Mouse (Mus musculus): Measurements from ENCODE around the gene Plcl2.
A peak's percentile ranks its signal among the peaks of the same experiment; 100 is the strongest.
"Not testable (repeated sequence)": the region's sequence is repeated elsewhere in the genome, so short reads cannot be mapped to it uniquely, and the experiment has no call there.

Gene Plcl2

DNA sequence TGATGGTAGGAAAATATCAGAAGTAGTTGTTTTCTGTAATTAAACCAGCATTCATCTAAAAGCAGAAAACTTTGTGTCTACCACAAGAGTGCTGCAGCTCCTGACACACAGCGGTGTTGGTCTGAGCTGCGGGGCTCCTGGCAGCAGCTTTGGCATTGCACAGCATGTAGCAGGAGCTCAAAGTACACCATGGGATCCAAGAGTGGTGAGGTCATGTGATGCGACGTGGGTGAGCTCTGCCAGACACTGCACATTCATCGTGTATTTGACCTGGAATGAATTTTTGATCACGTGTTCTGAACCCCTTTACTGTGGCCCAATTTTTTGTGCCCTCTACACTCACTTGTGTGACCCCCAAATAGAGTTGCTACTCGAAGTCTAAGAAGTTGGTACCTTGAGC, 6.1 kb upstream of the Plcl2 start:
- DNase-seq: no peak

- no peak for DNase-seq
Measured at GRCm38 (mm10) chr17:50504070-50504846, 4.9 kb upstream of the Plcl2 start.

DNA sequence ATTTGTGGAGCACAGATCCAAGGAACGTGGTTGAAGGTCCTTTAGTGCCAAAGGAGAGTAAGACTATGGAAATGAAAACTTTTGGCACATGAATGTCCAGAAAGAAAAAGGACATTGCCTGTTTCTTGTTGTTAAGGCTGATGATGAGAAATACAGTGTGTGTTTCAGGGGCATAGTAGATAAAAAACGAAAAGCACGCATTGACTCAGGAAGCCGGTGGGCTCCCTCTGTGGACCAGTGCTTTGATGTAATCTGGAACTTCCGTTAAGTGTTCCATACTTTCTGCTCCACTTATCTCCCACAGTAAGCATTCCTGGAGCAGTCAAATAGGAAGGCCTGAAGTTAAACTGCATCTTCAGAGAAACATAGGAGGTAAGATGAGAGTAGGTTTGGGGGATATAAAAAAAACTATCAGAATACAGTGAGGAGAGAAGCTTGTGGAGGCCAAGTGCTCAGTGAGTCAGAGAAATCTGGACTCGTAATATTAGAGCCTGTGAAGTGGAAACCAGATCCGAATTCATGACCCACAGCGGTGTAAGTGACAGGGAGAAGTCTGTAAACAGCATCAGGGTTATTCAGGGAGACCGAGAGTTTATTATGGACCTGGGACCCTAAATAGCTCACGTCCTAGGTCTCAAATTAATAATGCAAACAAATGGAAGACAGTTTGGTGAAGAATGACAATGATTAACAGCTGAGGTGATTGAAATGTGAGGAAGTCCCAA, 3.1 kb upstream of the Plcl2 start:
- no peak for DNase-seq

GRCm38 (mm10) chr17:50506861-50507321, 2.3 kb upstream of the Plcl2 start:
- DNase-seq: no peak

- DNase-seq: no peak
Measured at GRCm38 (mm10) chr17:50508055-50508774, 988 bp upstream of the Plcl2 start.

DNA sequence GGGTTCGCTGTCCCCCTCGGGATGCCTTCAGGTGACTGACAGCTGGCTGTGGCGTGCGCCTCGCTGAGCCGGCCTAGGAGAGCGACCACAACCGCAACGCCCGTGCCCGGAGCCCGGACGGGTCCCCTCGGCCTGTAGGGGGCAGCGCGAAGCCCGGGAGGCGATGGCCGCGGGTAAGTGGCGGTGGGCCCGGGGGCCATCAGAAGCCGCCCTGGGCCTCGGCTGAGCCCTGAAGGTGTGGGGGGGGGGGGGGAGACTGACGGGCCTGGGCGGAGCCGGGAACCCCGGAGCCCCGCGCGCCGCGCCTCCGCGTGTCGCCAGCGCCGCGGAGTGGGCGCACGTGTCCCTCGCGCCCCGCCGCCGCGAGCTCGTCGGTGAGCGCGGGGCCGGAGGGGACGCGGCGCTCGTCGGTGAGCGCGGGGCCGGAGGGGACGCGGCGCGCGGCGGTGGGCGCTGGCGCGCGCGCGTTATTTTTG, 390 bp upstream of the Plcl2 start:
- peak; percentile 72 for DNase-seq

DNA sequence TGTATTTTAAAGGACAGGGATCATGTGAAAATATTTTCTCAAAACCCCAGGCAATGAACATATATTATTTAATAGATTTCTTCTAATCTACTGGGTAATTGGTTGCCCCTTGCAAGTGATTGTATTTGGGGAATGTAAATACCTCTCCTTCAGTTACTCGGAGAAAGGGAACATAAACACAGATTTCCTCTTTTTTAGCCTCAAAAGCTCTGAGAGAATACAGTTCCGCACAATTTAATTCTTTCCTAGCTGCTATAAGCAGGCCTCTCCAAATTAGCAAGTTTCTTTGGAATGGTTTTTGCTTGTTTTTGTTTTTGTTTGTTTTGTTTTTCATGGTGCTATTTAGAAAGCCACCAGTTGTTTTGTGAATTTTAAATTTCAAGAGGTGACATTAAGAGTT, 1.1 kb downstream of the Plcl2 start:
- no peak for DNase-seq

GRCm38 (mm10) chr17:50510741-50511140, 1.5 kb downstream of the Plcl2 start:
- no peak for DNase-seq

DNA sequence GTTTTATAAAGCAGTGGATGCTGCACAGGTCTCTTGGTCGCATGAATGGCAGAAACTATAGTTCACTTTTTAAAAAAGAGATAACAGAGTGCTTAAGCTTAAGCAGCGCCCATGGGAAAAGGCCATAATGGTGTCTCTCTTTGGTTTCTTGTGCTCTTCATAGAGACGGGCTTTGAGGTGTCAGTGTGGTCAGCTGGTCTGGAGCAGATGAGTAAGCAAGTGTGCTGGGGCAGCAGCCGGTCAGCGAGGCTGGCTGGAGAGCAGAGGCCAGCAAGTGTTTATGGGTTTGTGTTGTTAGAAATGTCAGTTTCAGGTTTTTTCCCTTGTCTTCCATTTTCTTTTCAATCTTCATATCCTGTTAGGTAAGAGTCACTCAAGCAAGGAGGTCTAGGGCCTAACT, 3.0 kb downstream of the Plcl2 start:
- DNase-seq: no peak

- DNase-seq: no peak
Measured at GRCm38 (mm10) chr17:50512841-50513240, 3.6 kb downstream of the Plcl2 start.

GRCm38 (mm10) chr17:50513376-50513775, 4.2 kb downstream of the Plcl2 start:
- DNase-seq: no peak

DNA sequence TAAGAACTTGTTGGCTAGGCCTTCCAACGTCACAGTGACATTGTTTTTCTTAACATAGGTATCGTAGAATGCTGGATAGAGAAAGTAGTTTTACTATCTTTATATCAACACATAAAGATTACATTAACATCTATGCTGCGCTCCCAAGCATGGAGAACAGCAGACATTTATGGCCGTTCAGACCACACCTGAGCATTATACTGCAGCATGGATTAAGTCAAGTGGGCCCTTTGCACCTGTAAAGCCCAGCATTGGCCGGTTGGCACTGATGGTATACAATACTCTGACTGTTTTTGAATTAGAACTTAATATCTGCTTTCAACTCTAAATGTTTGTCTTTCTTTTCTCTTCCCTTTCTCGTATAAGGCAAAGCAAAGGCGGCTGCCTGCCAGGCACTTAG, 4.8 kb downstream of the Plcl2 start:
- DNase-seq: no peak

GRCm38 (mm10) chr17:50515926-50516325, 6.7 kb downstream of the Plcl2 start:
- DNase-seq: no peak

DNA sequence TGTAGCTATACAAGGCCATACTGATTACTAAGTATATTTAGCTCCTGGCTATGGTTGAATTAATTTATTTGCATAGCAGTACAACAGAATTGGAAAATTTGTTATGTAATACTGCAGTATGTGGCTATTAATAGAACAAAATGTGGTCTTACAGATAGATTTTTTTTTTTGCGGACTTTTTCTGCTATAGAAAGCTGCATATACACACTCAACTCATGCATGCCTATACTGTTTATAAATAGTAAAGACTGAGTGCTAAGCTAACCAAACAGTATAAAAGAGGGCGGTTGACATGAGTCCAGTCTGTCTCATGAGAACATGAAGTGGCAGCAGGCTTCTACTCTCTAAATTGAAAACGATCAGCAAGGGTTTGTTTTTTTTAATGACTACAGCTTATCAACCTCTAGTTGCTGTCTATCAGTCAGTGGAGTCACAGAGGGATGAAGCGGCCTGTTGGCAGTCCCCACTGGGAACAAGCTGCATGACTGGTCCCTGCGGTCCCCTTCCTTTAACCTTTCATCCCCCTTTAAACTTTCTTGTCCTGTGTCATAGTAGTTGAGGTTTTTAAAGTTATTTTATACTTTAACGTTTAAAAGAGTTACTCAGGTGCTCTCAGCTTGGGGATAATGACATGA, 8.7 kb downstream of the Plcl2 start:
- no peak for DNase-seq

DNA sequence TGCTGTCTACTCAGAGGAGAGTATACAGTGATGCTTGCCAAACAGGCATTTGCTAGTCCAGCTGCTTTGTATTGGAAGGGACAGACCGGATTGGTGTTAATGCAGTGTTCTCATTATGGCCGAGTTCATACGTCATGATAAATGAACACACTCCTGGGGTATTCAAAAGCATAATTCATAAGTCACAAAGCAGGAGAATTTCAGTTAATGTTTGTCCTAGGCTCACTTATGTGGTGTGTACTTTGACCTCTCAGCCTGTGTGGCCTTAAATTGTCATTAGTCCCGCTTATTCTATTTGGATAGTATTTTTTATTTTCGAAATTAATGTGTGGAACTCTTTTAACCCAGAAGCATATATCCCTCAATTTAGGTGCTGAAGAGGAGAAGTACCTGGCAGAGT, 10.4 kb downstream of the Plcl2 start:
- no peak for DNase-seq

DNA sequence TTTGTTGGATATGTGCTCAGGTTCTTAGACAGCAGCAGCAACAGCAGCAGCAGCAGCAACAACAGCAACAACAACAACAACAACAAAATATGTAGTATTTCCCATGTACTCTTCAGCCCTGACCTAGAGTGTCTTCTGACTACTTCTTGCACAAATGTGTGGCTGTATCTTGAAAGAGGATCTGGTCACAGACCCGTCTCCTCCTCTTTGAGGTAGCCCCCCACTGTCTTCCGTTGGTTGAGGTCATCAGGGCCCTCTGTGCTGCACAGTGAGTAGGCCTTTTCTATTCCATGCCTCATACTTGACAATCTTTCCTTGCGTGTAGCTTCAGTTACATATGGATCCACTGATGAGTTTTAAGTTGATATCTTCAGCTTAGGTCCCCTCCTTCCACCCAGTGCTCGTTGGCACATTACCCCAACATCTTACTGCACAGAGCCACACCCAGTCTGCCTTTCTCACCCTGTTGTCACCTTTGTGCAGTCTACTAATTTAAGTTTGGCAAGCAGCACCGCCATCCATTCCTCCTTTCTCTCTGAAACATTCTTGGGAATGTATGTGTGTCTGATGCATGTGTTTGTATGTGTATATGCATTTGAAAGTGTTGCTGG, 13.4 kb downstream of the Plcl2 start:
- DNase-seq: no peak

GRCm38 (mm10) chr17:50524970-50525369, 15.8 kb downstream of the Plcl2 start:
- no peak for DNase-seq

GRCm38 (mm10) chr17:50525821-50526220, 16.6 kb downstream of the Plcl2 start:
- no peak for DNase-seq

DNA sequence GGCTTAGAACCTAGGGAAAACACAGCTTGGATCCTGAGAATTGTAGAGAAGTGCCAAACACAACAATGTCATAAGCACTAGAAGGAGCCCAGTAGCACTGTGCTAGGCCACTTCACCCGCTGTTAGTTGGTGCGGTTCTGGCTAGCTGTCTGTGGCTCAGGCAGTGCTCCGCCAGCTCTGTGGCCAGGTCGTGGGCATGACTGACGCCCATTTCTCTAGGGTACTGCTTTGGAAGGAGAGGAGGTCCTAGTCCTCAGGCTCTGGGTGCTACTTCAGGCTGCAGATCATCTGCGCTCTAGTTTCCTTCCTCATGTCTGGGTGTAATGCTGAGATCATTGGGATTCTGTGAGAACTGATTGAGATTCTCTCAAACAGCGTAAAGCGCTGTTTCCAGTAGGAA, 20.9 kb downstream of the Plcl2 start:
- DNase-seq: no peak

GRCm38 (mm10) chr17:50534889-50535288, 25.7 kb downstream of the Plcl2 start:
- not testable (repeated sequence) for DNase-seq

DNA sequence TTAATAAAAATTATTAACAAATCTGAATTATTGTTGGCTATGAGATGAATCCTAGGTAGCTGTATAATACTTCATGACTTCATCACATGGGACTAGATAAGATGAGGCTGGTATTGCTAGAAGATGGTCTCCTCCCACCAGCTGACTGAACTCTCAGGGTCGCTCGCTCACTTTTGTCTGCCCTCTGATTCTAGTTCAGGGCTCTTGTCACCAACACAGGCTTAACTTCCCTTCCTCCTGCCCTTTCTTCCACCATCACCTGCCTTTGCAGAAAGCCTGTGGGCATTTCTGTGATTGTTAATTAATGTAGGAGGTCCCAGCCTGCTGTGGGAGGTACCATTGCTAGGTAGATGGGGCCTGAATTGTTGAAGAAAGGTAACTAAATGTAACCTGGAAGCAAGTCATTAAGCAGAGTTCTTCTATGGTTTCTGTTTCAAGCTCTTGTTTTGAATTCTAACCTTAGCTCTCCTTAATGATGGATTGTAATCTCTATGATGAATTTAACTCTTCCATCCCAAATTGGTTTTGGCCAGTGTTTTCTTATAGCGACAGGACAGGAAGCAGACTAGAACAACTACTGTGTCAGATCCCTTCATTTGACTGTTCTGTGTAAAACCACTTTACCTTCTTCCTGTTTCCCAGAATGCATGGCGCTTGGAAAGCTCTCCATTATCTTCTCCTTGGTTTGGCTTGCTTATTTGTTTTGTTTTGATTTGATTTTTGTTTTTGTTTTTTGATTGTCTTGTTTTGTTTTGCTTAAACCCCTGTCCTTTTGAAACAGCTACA, 27.4 kb downstream of the Plcl2 start:
- no peak for DNase-seq

GRCm38 (mm10) chr17:50537786-50538185, 28.6 kb downstream of the Plcl2 start:
- no peak for DNase-seq

Data from lung, postnatal 14 days (tissue).